Mouse (Mus musculus) intestine, embryonic 16.5 days (tissue): ENCODE results near the gene Smyd5. TPM values are rescaled to one million over a fixed set of nuclear protein-coding genes. Genes with fewer than 3 reads are reported as not detected.
"Not testable (repeated sequence)": the region's sequence is repeated elsewhere in the genome, so short reads cannot be mapped to it uniquely, and the experiment has no call there.

Experiments used
- ATAC-seq: fragments of 200-750 bp; cut with Nextera tagmentation; 2 replicates; pipeline ENCODE4 v1.8.0; 2017; ENCODE audit warnings: moderate TSS enrichment, moderate library complexity
- H3K27ac ChIP-seq: fragments of 300-500 bp; sonication (generic); 2 replicates; pipeline ENCODE4 v1.5.1; 2014; ENCODE audit warnings: mild to moderate bottlenecking, low read length
- H3K27me3 ChIP-seq: fragments of 300-500 bp; sonication (generic); replicated peaks from 2 replicates; pipeline ENCODE4 v1.6.1; 2014; ENCODE audit warnings: low read length, control low read depth, mixed read lengths; ENCODE audit not compliant: control insufficient read depth, insufficient read depth
- H3K36me3 ChIP-seq: fragments of 300-500 bp; sonication (generic); 2 replicates; pipeline ENCODE4 v1.6.1; 2014; ENCODE audit warnings: low read length, control low read depth; ENCODE audit not compliant: control insufficient read depth, insufficient read depth
- H3K4me1 ChIP-seq: fragments of 300-500 bp; sonication (generic); 2 replicates; pipeline ENCODE4 v1.6.1; 2014; ENCODE audit warnings: low read length, control low read depth, mixed read lengths; ENCODE audit not compliant: control insufficient read depth, insufficient read depth
- H3K4me2 ChIP-seq: fragments of 300-500 bp; sonication (generic); 2 replicates; pipeline ENCODE4 v1.6.1; 2014; ENCODE audit warnings: low read depth, low read length, control low read depth
- H3K4me3 ChIP-seq: fragments of 300-500 bp; sonication (generic); 2 replicates; pipeline ENCODE4 v1.5.1; 2014; ENCODE audit warnings: mild to moderate bottlenecking, low read length
- H3K9ac ChIP-seq: fragments of 300-500 bp; sonication (generic); 2 replicates; pipeline ENCODE4 v1.6.1; 2014; ENCODE audit warnings: low read depth, low read length
- H3K9me3 ChIP-seq: fragments of 300-500 bp; sonication (generic); 2 replicates; pipeline ENCODE4 v1.6.1; 2016; ENCODE audit warnings: low read length, control low read depth; ENCODE audit not compliant: control insufficient read depth
- WGBS: fragments of 180-500 bp; shearing (Covaris S2); extraction: QIAGEN DNeasy Blood & Tissue Kit; methylation state at CpG from one replicate; pipeline ENCODE4 v1.1.7; 2014; 5-methylcytosine and 5-hydroxymethylcytosine counted together
- polyA plus RNA-seq: library from polyadenylated mRNA; unstranded; fragments of >200 nt; fragmentation: Nextera tagmentation; extraction: Ambion mirVana; gene quantifications from 2 replicates; pipeline ENCODE4 v1.2.1, GENCODE M21; 2015

Gene Smyd5
- polyA plus RNA-seq, 1 experiment from 2014 or later = 52.5 TPM

GRCm38 (mm10) chr6:85443488-85444233 lies 11.9 kb downstream of the Smyd5 start:
- H3K9me3 ChIP-seq = no peaks in the 10 kb centered on the region
- H3K4me2 ChIP-seq = no peak overlapping the region
- no peaks in the 10 kb centered on the region for H3K4me1 ChIP-seq
- no peak overlapping the region for H3K9ac ChIP-seq
- no peaks in the 10 kb centered on the region for H3K27me3 ChIP-seq
- ATAC-seq = peak; percentile 56; the same call in 1 of the 2 replicates
- peaks cover 19% of the 10 kb centered on the region; the same call in 1 of the 2 replicates for H3K36me3 ChIP-seq
- no peak overlapping the region for H3K27ac ChIP-seq
- H3K4me3 ChIP-seq = no peak overlapping the region
- 76% methylated on average over 3 of the region's 3 CpGs for WGBS

DNA sequence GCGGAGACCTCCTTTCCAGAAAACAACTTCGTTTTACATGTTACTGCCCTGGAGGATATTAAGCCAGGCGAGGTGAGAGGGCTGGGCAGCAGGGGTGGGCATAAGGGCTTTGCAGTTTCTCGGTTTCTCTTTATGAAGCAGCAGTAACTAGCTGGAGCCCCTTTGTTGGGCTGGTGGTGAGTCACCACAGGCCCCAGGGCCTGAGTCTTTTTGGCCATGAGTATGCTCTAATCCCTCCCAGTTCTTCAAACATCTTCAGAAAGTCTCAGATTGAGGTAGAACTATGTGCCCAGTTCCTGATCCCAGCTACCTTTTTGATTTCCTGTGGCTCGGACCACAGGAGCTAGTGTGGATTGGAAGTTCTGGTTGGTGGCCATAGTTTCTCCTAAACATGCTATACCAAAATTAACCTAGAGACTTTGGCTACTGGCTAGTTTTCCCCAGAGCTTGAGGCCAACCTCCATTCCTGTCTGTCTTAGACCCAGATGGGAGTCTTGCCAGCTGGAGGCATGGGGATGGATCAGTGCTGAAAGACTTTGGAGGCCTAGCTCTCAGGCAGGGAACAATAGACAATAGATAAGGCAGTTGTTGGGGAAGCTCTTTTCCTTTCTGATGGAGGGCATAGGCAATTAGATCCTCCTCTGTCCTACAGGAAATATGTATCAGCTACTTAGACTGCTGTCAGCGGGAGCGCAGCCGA lies 12.6 kb downstream of the Smyd5 start:
- Histone ChIP-seq H3K9ac (no peak overlapping the region), H3K27me3 (no peaks in the 10 kb centered on the region), H3K4me1 (no peaks in the 10 kb centered on the region), H3K9me3 (no peaks in the 10 kb centered on the region), H3K27ac (no peak overlapping the region), H3K4me3 (no peak overlapping the region), H3K4me2 (no peak overlapping the region), H3K36me3 (peaks cover 19% of the 10 kb centered on the region; the same call in 1 of the 2 replicates)
- WGBS = 88% methylated on average over 8 of the region's 8 CpGs
- ATAC-seq = no peak

GRCm38 (mm10) chr6:85445286-85445685 lies 13.5 kb downstream of the Smyd5 start:
- Histone ChIP-seq H3K27ac (no peak overlapping the region), H3K27me3 (no peaks in the 10 kb centered on the region), H3K9ac (no peak overlapping the region), H3K36me3 (peaks cover 19% of the 10 kb centered on the region; the same call in 1 of the 2 replicates), H3K4me3 (no peak overlapping the region), H3K9me3 (no peaks in the 10 kb centered on the region), H3K4me1 (no peaks in the 10 kb centered on the region), H3K4me2 (no peak overlapping the region)
- 89% methylated on average over 5 of the region's 5 CpGs for WGBS
- ATAC-seq = no peak

DNA sequence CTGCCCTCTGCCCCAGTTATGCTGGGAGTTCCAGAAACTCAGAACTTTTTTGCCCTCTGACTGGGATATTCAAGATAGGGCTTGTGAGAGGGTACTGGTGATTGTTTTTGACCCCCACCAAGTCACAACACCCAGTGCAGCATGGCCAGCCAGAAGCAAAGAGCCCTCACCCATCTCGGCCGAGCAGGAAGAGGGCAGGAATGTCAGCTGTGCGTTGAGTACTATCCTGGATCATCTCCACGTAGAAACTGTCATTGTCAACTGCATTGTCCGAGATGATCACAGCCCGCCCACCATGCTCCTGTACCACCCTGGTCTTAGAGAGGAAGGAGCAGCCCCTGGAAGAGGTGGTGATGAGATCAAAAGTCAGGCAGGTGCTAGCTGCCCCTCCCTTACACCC lies 15.6 kb downstream of the Smyd5 start:
- 81% methylated on average over 6 of the region's 6 CpGs for WGBS
- no peak overlapping the region for H3K4me2 ChIP-seq
- peaks cover 12% of the 10 kb centered on the region; the same call in 1 of the 2 replicates for H3K36me3 ChIP-seq
- no peak for ATAC-seq
- H3K4me1 ChIP-seq = 0 out of 2 replicates have a peak, but pooled peaks cover 5% of the 10 kb centered on the region
- H3K27ac ChIP-seq = no peak overlapping the region
- no peak overlapping the region for H3K4me3 ChIP-seq
- no peaks in the 10 kb centered on the region for H3K9me3 ChIP-seq
- no peak overlapping the region for H3K9ac ChIP-seq
- H3K27me3 ChIP-seq = no peaks in the 10 kb centered on the region

GRCm38 (mm10) chr6:85450140-85450539 lies 18.4 kb downstream of the Smyd5 start:
- Histone ChIP-seq H3K9ac (0 out of 2 replicates have a peak overlapping the region, but pooled peaks have one; percentile 81), H3K4me2 (peak overlapping the region; percentile 90), H3K4me3 (peak overlapping the region; percentile 55), H3K4me1 (peaks cover 20% of the 10 kb centered on the region)
- not testable (repeated sequence) for H3K27ac ChIP-seq, H3K27me3 ChIP-seq, ATAC-seq, H3K9me3 ChIP-seq, H3K36me3 ChIP-seq
- 54% methylated on average over 1 of the region's 1 CpGs for WGBS

- Histone ChIP-seq H3K4me2 (peak within 1 kb of the TSS; percentile 90), H3K9me3 (no peaks in the 10 kb centered on the region), H3K4me1 (peaks cover 24% of the 10 kb centered on the region), H3K36me3 (0 out of 2 replicates have a peak, but pooled peaks cover 3% of the 10 kb centered on the region), H3K27me3 (no peaks in the 10 kb centered on the region), H3K27ac (peak within 1 kb of the TSS; percentile 98), H3K9ac (peak within 1 kb of the TSS; percentile 81), H3K4me3 (peak within 1 kb of the TSS; percentile 55)
- WGBS = 2% methylated on average over 91 of the region's 96 CpGs
- ATAC-seq = peak; percentile 97
Observed at GRCm38 (mm10) chr6:85450697-85451663, 19.2 kb downstream of the Smyd5 start, which contains the start of gene Cct7. TSS of gene Cct7 (plus strand) at chr6:85451514.

- Histone ChIP-seq H3K4me3 (peak within 1 kb of the TSS; percentile 55), H3K4me1 (peaks cover 30% of the 10 kb centered on the region), H3K9ac (peak within 1 kb of the TSS; percentile 81), H3K36me3 (no peaks in the 10 kb centered on the region), H3K27ac (peak within 1 kb of the TSS; percentile 98), H3K27me3 (no peaks in the 10 kb centered on the region), H3K4me2 (peak within 1 kb of the TSS; percentile 90), H3K9me3 (no peaks in the 10 kb centered on the region)
- WGBS = under 1% methylated on average over 54 of the region's 54 CpGs
- ATAC-seq = peak; percentile 89
Observed at GRCm38 (mm10) chr6:85451664-85452410, 20.0 kb downstream of the Smyd5 start, which contains the start of gene Pradc1. TSS of gene Pradc1 (minus strand) at chr6:85451970.

DNA sequence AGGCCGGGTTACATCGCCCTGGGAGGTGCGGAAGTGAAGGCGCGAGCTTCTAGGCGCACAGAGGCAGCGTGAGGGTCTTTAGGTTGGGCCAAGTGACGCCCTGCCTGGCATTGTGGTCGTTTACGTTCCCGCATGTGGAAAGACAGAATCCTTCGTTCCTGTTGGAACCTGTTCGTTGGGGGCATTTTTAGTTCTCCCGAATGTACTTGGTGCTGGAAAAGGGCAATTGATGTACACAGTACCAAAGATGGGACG lies 20.5 kb downstream of the Smyd5 start:
- Histone ChIP-seq H3K27ac (peak overlapping the region; percentile 98), H3K36me3 (no peaks in the 10 kb centered on the region), H3K9ac (peak overlapping the region; percentile 81), H3K4me3 (peak overlapping the region; percentile 55), H3K27me3 (no peaks in the 10 kb centered on the region), H3K4me2 (peak overlapping the region; percentile 73), H3K9me3 (no peaks in the 10 kb centered on the region), H3K4me1 (peaks cover 30% of the 10 kb centered on the region)
- ATAC-seq = peak; percentile 7; the same call in 1 of the 2 replicates
- WGBS = under 1% methylated on average over 15 of the region's 15 CpGs
